ENCODE assay signal across 9 mouse cellular contexts in the genomic region with DNA sequence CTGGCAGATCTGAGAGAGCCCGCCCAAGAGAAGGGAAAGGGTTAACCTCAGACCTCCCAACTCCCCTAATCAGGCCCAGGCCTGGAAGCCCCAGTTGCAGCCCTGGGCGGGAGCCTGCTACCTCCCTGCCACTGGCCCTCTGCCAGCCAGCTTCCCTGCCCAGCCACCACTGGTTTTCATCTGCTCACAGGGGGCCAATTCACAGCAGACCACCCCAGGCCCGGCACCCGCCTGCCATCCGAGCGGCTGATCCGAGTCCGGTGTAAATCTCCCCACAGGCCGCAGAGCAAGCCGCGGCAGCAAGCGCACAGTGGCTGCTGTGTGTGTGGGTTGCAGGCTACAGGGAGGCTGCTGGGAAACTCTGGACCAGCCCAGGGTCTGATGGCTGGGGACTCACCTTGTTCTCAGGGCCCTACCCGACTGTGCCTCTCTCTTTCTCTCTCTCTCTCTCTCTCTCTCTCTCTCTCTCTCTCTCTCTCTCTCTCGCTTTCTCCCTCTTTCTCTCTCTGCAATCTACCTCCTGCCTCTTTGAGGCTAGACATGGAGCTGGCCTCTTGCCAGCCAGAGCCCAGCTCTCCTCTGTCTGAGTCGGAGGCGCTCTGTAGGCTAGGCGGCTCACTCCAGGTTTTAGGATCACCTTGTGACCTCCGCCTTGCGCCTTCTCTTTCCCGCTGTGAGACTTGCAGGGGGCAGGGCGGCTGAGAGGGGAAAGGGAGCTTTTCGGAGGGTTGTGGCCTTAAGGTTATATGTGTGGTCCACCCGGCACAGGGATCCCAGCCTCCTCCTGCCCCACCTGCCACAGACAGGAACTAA. TPM values are rescaled to one million over a fixed set of nuclear protein-coding genes. Genes with fewer than 3 reads are reported as not detected.
DNase-seq lines count a peak whose midpoint lies in the region; ATAC-seq and TF ChIP-seq lines count a peak whose summit lies in the region.
"Had no signal": no experiment of that assay in that cellular context is flagged by ENCODE, and none has a peak within 500 bp of the region (broad histone marks: within the 10 kb centered on the region; RNA-seq: fewer than 3 reads in every experiment).

No protein-coding gene starts in this region.

- H3K36me3 ChIP-seq in kidney, embryonic 16.5 days (ENCODE audit: insufficient read depth, low read length) = no peaks in the 10 kb centered on the region
- no peaks in the 10 kb centered on the region for H3K36me3 ChIP-seq in embryonic facial prominence, embryonic 10.5 days (replicated peaks)
- H3K36me3 ChIP-seq in intestine, embryonic 15.5 days = no peaks in the 10 kb centered on the region

- no peaks in the 10 kb centered on the region for H3K9me3 ChIP-seq in kidney, embryonic 16.5 days (ENCODE audit: low read length)
- H3K9me3 ChIP-seq in embryonic facial prominence, embryonic 10.5 days = no peaks in the 10 kb centered on the region
- no peaks in the 10 kb centered on the region for H3K9me3 ChIP-seq in intestine, embryonic 15.5 days

- H3K4me2 ChIP-seq in kidney, embryonic 16.5 days (replicated peaks; ENCODE audit: low read depth, low read length) = peak overlapping the region; percentile 28; the same call in 1 of the 2 replicates
- peak overlapping the region; percentile 24; the same call in 1 of the 2 replicates for H3K4me2 ChIP-seq in intestine, embryonic 15.5 days (replicated peaks)

- H3K27me3 ChIP-seq in kidney, embryonic 16.5 days (ENCODE audit: insufficient read depth, low read length) = peaks cover 42% of the 10 kb centered on the region
- peaks cover 87% of the 10 kb centered on the region for H3K27me3 ChIP-seq in embryonic facial prominence, embryonic 10.5 days (replicated peaks; ENCODE audit: low read depth, poor library complexity, severe bottlenecking)
- H3K27me3 ChIP-seq in intestine, embryonic 15.5 days (replicated peaks) = peaks cover 35% of the 10 kb centered on the region; the same call in 1 of the 2 replicates

- H3K9ac ChIP-seq in kidney, embryonic 16.5 days (replicated peaks; ENCODE audit: low read length) = peak overlapping the region; percentile 39; the same call in 1 of the 2 replicates
- H3K9ac ChIP-seq in intestine, embryonic 15.5 days = no peak overlapping the region

- 7% methylated on average over 23 of the region's 23 CpGs for WGBS in kidney, embryonic 16.5 days
- 2% methylated on average over 23 of the region's 23 CpGs for WGBS in embryonic facial prominence, embryonic 10.5 days
- WGBS in intestine, embryonic 15.5 days = 21% methylated on average over 23 of the region's 23 CpGs

- no peak for DNase-seq in kidney, postnatal 14 days
- peak; percentile 83 for DNase-seq in embryonic facial prominence, embryonic 10.5 days (ENCODE audit: low spot score)
- DNase-seq in neural tube, embryonic 10.5 days (ENCODE audit: extremely low spot score, low spot score) = peak; percentile 58
- DNase-seq in layer of hippocampus, adult 2 months (ENCODE audit: low spot score in 2 of 2) = no peak
- DNase-seq in right cerebral cortex, postnatal 4 days = no peak
- DNase-seq in cerebellum, postnatal 25 days = no peak

- TF ChIP-seq CTCF in layer of hippocampus, adult 2 months (conservative IDR thresholded peaks at IDR 0.05) = no peak

- H3K4me3 ChIP-seq in kidney, embryonic 16.5 days (ENCODE audit: low read length) = no peak overlapping the region
- H3K4me3 ChIP-seq in embryonic facial prominence, embryonic 10.5 days = peak overlapping the region; percentile 47
- H3K4me3 ChIP-seq in intestine, embryonic 15.5 days (replicated peaks) = no peak overlapping the region
- no peak overlapping the region for H3K4me3 ChIP-seq in layer of hippocampus, adult 2 months

- peak; percentile 43 for ATAC-seq in kidney, embryonic 16.5 days (ENCODE audit: low FRiP score, low TSS enrichment)
- peak; percentile 64; the same call in 1 of the 2 replicates for ATAC-seq in intestine, embryonic 15.5 days

- peak overlapping the region; percentile 60; the same call in 1 of the 2 replicates for H3K27ac ChIP-seq in kidney, embryonic 16.5 days (ENCODE audit: low read length)
- peak overlapping the region; percentile 85 for H3K27ac ChIP-seq in embryonic facial prominence, embryonic 10.5 days (replicated peaks)
- H3K27ac ChIP-seq in intestine, embryonic 15.5 days = no peak overlapping the region
- H3K27ac ChIP-seq in layer of hippocampus, adult 2 months = no peak overlapping the region

- H3K4me1 ChIP-seq in kidney, embryonic 16.5 days (ENCODE audit: insufficient read depth, low read length) = peaks cover 27% of the 10 kb centered on the region
- peaks cover 57% of the 10 kb centered on the region for H3K4me1 ChIP-seq in embryonic facial prominence, embryonic 10.5 days
- H3K4me1 ChIP-seq in intestine, embryonic 15.5 days (replicated peaks) = peaks cover 26% of the 10 kb centered on the region

RNA-seq across cellular contexts. Expression of gene Runx3, which starts 46.2 kb away (rescaled TPM):
- polyA plus RNA-seq in kidney, embryonic 16.5 days (2015; fragmentation: Nextera tagmentation; extraction: Ambion mirVana) = 0.06 TPM in 1 of 2 replicates, not detected in the other
- 0.04 TPM in 2 replicates for polyA plus RNA-seq in embryonic facial prominence, embryonic 10.5 days (2016; fragmentation: Nextera tagmentation; extraction: Ambion mirVana)
- 0.24 and 0.26 TPM in 2 replicates for polyA plus RNA-seq in intestine, embryonic 15.5 days (2015; fragmentation: Nextera tagmentation; extraction: Ambion mirVana)
- not detected for total RNA-seq in layer of hippocampus, adult 2 months (2021)
- total RNA-seq: left cerebral cortex, postnatal 10 days had no signal

Comparison
In these comparisons a context has a peak if more than half of its experiments do, and no peak if none do; other contexts are left out.
1. H3K27ac ChIP-seq: peak in kidney, embryonic 16.5 days (single experiment) and embryonic facial prominence, embryonic 10.5 days (single experiment); none in intestine, embryonic 15.5 days (single experiment) and layer of hippocampus, adult 2 months (single experiment).
2. DNase-seq: peak in embryonic facial prominence, embryonic 10.5 days (single experiment) and neural tube, embryonic 10.5 days (single experiment); none in kidney, postnatal 14 days (single experiment), layer of hippocampus, adult 2 months (0 of 2), right cerebral cortex, postnatal 4 days (single experiment) and cerebellum, postnatal 25 days (0 of 2).